Comparison of ENCODE assay signal across 15 mouse cellular contexts in the genomic region with DNA sequence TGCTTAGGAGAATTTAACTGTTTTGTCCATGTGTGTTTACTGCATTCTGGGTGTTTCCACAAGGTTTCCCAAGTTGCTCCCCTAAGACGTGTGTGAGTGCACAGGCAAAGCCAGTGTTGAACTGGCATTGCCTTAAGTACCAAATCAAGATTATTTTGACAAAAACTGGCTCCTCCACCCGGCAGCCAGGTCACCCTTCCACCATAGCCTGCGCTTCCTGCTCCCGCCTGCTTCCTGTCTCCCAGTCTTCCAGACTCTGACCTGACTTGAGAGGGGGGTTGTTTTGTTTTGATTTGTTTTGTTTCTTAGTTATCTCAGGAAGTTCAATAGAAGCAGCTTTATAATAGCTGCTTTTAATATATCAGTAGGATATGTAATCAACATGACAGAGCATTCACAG.
DNase-seq lines count a peak whose midpoint lies in the region.
"Had no signal": no experiment of that assay in that cellular context is flagged by ENCODE, and none has a peak within 500 bp of the region (broad histone marks: within the 10 kb centered on the region; RNA-seq: fewer than 3 reads in every experiment).

No protein-coding gene starts in this region.

- intact Hi-C loops in heart, postnatal 10 days (cut with DNase I), result no loop called here
- intact Hi-C loops in heart, postnatal 36 days (cut with DNase I), result no loop called here

- peak; percentile 17 for DNase-seq in adrenal gland, postnatal 14 days
- no peak for DNase-seq in adrenal gland, postnatal 4 days (ENCODE audit: low spot score in 2 of 2)
- peak; percentile 3 to 18 for DNase-seq in heart, postnatal 10 days
- DNase-seq in heart, postnatal 36 days, result no peak
- peak; percentile 34 for DNase-seq in kidney, postnatal 10 days
- DNase-seq in kidney, adult 8-10 months, result no peak
- DNase-seq in kidney, postnatal 4 days, result peak; percentile 16 to 20
- DNase-seq: cerebellum, adult 8-10 months; cerebellum, postnatal 25 days; forebrain, postnatal 0 days; liver, postnatal 0 days; lung, postnatal 36 days; right cerebral cortex, postnatal 4 days; thymus, adult 18-20 months; thymus, postnatal 25 days had no signal

Comparison
In these comparisons a context has a peak if more than half of its experiments do, and no peak if none do; other contexts are left out.
1. DNase-seq: peak in adrenal gland, postnatal 14 days (single experiment), heart, postnatal 10 days (2 of 2), kidney, postnatal 10 days (single experiment) and kidney, postnatal 4 days (2 of 2); none in adrenal gland, postnatal 4 days (0 of 2), heart, postnatal 36 days (0 of 2) and kidney, adult 8-10 months (0 of 2).